Mouse (Mus musculus): ENCODE measurements around the gene Nupr1. TPM values are rescaled to one million over a fixed set of nuclear protein-coding genes. Genes with fewer than 3 reads are reported as not detected.

The Nupr1 gene
- polyA plus RNA-seq, 1 experiment from 2014 or later, result 9.5 TPM

DNA sequence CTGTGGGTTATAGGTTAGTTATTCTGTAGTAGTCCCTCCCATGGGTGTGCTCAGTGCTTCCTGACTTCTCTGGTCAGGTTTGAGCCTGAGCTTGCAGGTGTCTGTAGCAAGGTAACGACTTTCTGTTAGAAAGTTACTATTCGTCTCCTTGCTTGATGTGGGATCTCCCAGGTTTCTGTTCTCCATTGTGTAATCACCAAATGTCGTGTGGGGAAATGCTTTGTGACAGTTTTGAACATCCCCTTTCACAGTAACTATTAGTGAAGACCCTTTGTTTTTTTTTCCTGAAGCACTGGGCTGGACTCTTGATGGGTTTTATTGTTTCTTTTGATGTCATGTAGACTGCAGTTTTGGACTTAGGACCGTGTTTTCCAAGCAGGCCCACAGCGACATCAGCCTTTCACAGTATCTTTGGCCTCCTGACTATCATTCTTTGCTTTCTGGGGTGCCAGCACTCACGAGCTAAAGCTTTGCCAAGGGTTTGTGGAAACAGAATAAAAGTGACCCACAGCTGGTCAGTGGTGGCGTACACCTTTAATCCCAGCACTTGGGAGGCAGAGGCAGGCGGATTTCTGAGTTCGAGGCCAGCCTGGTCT, 36.9 kb upstream of the Nupr1 start:
- H3K9me3 ChIP-seq (replicated peaks; ENCODE audit: control insufficient read depth, low read length, poor library complexity, severe bottlenecking), result no peaks in the 10 kb centered on the region

DNA sequence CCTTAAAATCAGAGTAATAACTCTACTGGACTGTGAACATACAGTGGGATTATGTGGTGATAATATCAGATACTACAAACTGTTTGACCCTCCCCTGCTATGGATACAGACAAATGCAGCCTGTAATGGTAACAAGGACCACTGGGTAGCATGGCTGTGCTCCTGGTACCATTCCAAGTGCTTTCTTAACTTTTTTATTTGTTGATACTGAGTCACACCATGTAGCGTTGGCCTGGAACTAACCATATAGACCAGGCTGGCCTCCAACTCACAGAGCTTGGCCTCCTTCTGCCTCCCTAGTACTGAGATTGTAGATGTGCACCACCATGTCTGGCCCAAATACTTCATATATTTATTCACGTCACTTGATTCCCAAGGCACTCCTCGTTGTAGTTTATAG, 34.6 kb upstream of the Nupr1 start:
- H3K4me3 ChIP-seq (ENCODE audit: low read depth, low read length), result no peak overlapping the region
- over 99% methylated on average over 3 of the region's 3 CpGs for WGBS
- no peak overlapping the region for H3K27ac ChIP-seq (ENCODE audit: low read length)
- no peaks in the 10 kb centered on the region for H3K27me3 ChIP-seq (ENCODE audit: control insufficient read depth, insufficient read depth, low read depth, low read length)
- no peaks in the 10 kb centered on the region for H3K4me1 ChIP-seq (ENCODE audit: control insufficient read depth, insufficient read depth, low read length)
- H3K4me2 ChIP-seq (ENCODE audit: low read length), result no peak overlapping the region
- H3K36me3 ChIP-seq (ENCODE audit: control insufficient read depth, insufficient read depth, low read length), result peaks cover 17% of the 10 kb centered on the region
- H3K9me3 ChIP-seq (replicated peaks; ENCODE audit: control insufficient read depth, low read length, poor library complexity, severe bottlenecking), result no peaks in the 10 kb centered on the region
- no peak for ATAC-seq
- no peak overlapping the region for H3K9ac ChIP-seq (ENCODE audit: low read depth, low read length)

More for the DNA sequence above, 36.9 kb upstream of the Nupr1 start:
- no peak overlapping the region for H3K4me3 ChIP-seq (ENCODE audit: low read depth, low read length)
- no peak overlapping the region for H3K9ac ChIP-seq (ENCODE audit: low read depth, low read length)
- H3K36me3 ChIP-seq (ENCODE audit: control insufficient read depth, insufficient read depth, low read length), result peaks cover 26% of the 10 kb centered on the region
- H3K27me3 ChIP-seq (ENCODE audit: control insufficient read depth, insufficient read depth, low read depth, low read length), result no peaks in the 10 kb centered on the region
- 89% methylated on average over 9 of the region's 9 CpGs for WGBS
- ATAC-seq, result no peak
- H3K4me2 ChIP-seq (ENCODE audit: low read length), result no peak overlapping the region
- H3K27ac ChIP-seq (ENCODE audit: low read length), result no peak overlapping the region
- H3K4me1 ChIP-seq (ENCODE audit: control insufficient read depth, insufficient read depth, low read length), result no peaks in the 10 kb centered on the region

DNA sequence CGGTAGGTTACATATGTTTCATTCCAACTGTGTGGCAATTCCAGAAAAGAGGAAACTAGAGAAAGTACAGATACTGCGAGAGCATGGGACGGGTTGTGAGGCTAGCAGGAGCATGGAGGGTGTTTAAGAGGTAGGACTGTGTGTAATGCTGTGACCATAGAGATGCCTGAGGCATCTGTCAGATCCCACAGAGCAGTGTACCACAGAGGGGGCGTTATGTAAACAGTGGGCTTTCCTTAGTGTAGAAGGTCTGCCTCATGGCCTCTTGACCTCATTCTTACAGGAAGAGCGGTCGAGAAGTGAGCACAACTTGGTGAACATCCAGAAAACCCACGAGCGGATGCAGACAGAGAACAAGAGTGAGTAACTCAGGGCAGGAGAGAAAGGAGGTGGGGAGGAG, 33.0 kb upstream of the Nupr1 start:
- ATAC-seq, result no peak
- peaks cover 15% of the 10 kb centered on the region for H3K36me3 ChIP-seq (ENCODE audit: control insufficient read depth, insufficient read depth, low read length)
- H3K9ac ChIP-seq (ENCODE audit: low read depth, low read length), result no peak overlapping the region
- no peak overlapping the region for H3K4me3 ChIP-seq (ENCODE audit: low read depth, low read length)
- H3K4me2 ChIP-seq (ENCODE audit: low read length), result no peak overlapping the region
- 88% methylated on average over 8 of the region's 8 CpGs for WGBS
- no peaks in the 10 kb centered on the region for H3K4me1 ChIP-seq (ENCODE audit: control insufficient read depth, insufficient read depth, low read length)
- H3K9me3 ChIP-seq (replicated peaks; ENCODE audit: control insufficient read depth, low read length, poor library complexity, severe bottlenecking), result no peaks in the 10 kb centered on the region
- no peaks in the 10 kb centered on the region for H3K27me3 ChIP-seq (ENCODE audit: control insufficient read depth, insufficient read depth, low read depth, low read length)
- no peak overlapping the region for H3K27ac ChIP-seq (ENCODE audit: low read length)

DNA sequence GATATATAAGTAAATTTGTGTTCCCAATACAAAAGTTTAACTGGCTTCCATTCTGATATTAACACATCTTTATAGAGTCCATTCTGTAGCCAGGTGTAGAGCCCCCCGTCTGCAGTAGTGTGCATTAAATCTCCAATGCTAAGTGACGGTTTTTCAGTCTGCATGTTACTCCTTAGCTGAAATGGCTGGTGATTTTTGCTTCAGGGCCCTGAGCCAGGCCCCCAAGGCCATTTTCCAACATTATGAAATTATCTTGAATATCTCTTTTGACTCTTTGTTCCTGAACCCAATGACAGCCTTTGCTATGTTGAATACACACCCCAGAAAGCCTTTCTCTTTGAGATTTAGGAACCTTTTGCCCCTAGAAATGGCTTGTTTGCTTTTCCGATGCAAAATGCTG, 29.1 kb upstream of the Nupr1 start:
- Histone ChIP-seq H3K9me3 (replicated peaks; ENCODE audit: control insufficient read depth, low read length, poor library complexity, severe bottlenecking) (no peaks in the 10 kb centered on the region), H3K4me3 (ENCODE audit: low read depth, low read length) (no peak overlapping the region), H3K27ac (ENCODE audit: low read length) (no peak overlapping the region), H3K4me2 (ENCODE audit: low read length) (no peak overlapping the region), H3K36me3 (ENCODE audit: control insufficient read depth, insufficient read depth, low read length) (peaks cover 4% of the 10 kb centered on the region; the same call in 1 of the 2 replicates), H3K9ac (ENCODE audit: low read depth, low read length) (no peak overlapping the region), H3K27me3 (ENCODE audit: control insufficient read depth, insufficient read depth, low read depth, low read length) (no peaks in the 10 kb centered on the region), H3K4me1 (ENCODE audit: control insufficient read depth, insufficient read depth, low read length) (no peaks in the 10 kb centered on the region)
- 84% methylated on average over 3 of the region's 3 CpGs for WGBS
- ATAC-seq, result no peak

DNA sequence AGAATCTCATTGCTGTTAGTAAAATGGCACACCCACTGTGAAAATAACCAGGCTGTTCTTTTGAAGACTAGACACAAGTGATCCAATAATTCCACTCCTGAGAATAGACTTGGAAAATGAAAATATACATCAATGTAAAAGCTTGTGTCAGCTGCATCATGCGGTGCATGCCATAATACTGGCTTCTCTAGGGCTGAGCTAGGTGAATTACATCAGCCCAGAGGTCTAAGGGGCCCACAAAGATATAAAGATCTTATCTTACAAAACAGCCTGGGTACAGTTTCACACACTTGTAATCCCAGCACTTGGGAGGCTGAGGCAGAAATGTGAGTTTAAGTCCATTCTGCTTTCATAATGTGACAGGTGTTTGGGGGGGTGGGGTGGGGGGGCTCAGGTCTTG, 26.9 kb upstream of the Nupr1 start:
- H3K4me1 ChIP-seq (ENCODE audit: control insufficient read depth, insufficient read depth, low read length), result no peaks in the 10 kb centered on the region
- no peaks in the 10 kb centered on the region for H3K9me3 ChIP-seq (replicated peaks; ENCODE audit: control insufficient read depth, low read length, poor library complexity, severe bottlenecking)
- H3K36me3 ChIP-seq (ENCODE audit: control insufficient read depth, insufficient read depth, low read length), result no peaks in the 10 kb centered on the region
- no peak overlapping the region for H3K9ac ChIP-seq (ENCODE audit: low read depth, low read length)
- no peak overlapping the region for H3K27ac ChIP-seq (ENCODE audit: low read length)
- 97% methylated on average over 1 of the region's 1 CpGs for WGBS
- H3K4me2 ChIP-seq (ENCODE audit: low read length), result no peak overlapping the region
- H3K27me3 ChIP-seq (ENCODE audit: control insufficient read depth, insufficient read depth, low read depth, low read length), result no peaks in the 10 kb centered on the region
- no peak for ATAC-seq
- H3K4me3 ChIP-seq (ENCODE audit: low read depth, low read length), result no peak overlapping the region

DNA sequence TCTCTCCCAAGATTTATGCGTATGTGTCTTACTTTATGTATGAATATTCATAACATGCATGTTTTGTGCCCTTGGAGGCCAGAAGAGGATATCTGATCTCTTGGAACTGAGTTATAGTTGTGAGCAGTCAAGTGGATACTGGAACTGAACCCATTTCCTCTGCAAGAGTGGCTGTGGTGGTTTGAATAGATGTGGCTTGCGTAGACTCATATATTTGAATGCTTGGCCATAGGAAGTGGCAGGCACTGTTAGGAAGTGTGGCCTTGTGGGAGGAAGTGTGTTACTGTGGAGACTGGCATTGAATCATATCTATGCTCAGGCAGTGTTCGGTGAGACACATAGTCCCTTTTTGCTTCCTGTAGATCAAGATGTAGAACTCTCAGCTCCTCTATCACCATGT, 25.0 kb upstream of the Nupr1 start:
- Histone ChIP-seq H3K4me3 (ENCODE audit: low read depth, low read length) (no peak overlapping the region), H3K4me1 (ENCODE audit: control insufficient read depth, insufficient read depth, low read length) (no peaks in the 10 kb centered on the region), H3K9me3 (replicated peaks; ENCODE audit: control insufficient read depth, low read length, poor library complexity, severe bottlenecking) (no peaks in the 10 kb centered on the region), H3K27ac (ENCODE audit: low read length) (no peak overlapping the region), H3K9ac (ENCODE audit: low read depth, low read length) (no peak overlapping the region), H3K4me2 (ENCODE audit: low read length) (no peak overlapping the region), H3K27me3 (ENCODE audit: control insufficient read depth, insufficient read depth, low read depth, low read length) (no peaks in the 10 kb centered on the region), H3K36me3 (ENCODE audit: control insufficient read depth, insufficient read depth, low read length) (no peaks in the 10 kb centered on the region)
- no peak for ATAC-seq
- 96% methylated on average over 3 of the region's 3 CpGs for WGBS

DNA sequence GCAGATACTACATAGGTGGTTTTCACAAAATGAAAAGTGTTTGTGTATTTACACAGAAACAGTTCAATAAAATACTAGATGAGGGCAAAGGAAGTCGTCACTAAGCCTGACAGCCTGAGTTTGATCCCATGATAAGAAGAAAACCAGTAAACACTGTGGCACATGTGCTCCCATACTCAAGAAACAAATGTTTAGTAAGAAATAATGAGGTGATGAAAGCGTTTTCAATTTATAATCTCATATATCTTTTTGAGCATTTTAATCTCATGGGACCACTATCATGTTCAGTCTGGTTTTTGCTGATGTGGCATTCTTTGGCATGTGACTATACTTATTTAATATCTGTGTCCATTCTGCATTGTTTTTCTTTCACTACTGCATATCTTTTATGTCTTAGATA, 23.3 kb upstream of the Nupr1 start:
- Histone ChIP-seq H3K36me3 (ENCODE audit: control insufficient read depth, insufficient read depth, low read length) (no peaks in the 10 kb centered on the region), H3K9me3 (replicated peaks; ENCODE audit: control insufficient read depth, low read length, poor library complexity, severe bottlenecking) (no peaks in the 10 kb centered on the region), H3K27me3 (ENCODE audit: control insufficient read depth, insufficient read depth, low read depth, low read length) (no peaks in the 10 kb centered on the region), H3K4me3 (ENCODE audit: low read depth, low read length) (no peak overlapping the region), H3K9ac (ENCODE audit: low read depth, low read length) (no peak overlapping the region), H3K27ac (ENCODE audit: low read length) (no peak overlapping the region), H3K4me1 (ENCODE audit: control insufficient read depth, insufficient read depth, low read length) (peaks cover 8% of the 10 kb centered on the region), H3K4me2 (ENCODE audit: low read length) (no peak overlapping the region)
- no peak for ATAC-seq
- 91% methylated on average over 2 of the region's 2 CpGs for WGBS

DNA sequence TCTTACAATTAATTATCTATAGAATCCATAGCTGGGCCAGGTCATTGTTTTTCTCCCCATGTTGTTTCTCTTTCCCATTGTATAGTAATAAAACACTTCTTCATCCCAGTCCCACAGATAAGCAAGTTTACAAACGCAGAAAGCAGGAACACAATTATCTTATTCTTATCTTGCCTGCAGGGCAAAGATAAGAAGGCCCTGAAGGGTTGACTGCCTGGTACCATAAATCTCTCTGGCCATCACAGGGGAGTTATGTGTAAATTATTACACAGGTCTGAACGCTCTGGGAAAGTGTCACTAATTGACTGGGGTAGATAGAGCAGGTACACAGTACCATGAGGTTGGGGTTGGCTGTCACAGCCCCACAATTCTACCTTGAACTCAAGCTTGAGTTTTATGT, 20.2 kb upstream of the Nupr1 start:
- H3K4me2 ChIP-seq (ENCODE audit: low read length), result no peak overlapping the region
- H3K27ac ChIP-seq (ENCODE audit: low read length), result no peak overlapping the region
- H3K9ac ChIP-seq (ENCODE audit: low read depth, low read length), result no peak overlapping the region
- H3K4me1 ChIP-seq (ENCODE audit: control insufficient read depth, insufficient read depth, low read length), result peaks cover 11% of the 10 kb centered on the region
- no peaks in the 10 kb centered on the region for H3K27me3 ChIP-seq (ENCODE audit: control insufficient read depth, insufficient read depth, low read depth, low read length)
- ATAC-seq, result no peak
- H3K9me3 ChIP-seq (replicated peaks; ENCODE audit: control insufficient read depth, low read length, poor library complexity, severe bottlenecking), result no peaks in the 10 kb centered on the region
- 89% methylated on average over 2 of the region's 2 CpGs for WGBS
- no peaks in the 10 kb centered on the region for H3K36me3 ChIP-seq (ENCODE audit: control insufficient read depth, insufficient read depth, low read length)
- H3K4me3 ChIP-seq (ENCODE audit: low read depth, low read length), result no peak overlapping the region

DNA sequence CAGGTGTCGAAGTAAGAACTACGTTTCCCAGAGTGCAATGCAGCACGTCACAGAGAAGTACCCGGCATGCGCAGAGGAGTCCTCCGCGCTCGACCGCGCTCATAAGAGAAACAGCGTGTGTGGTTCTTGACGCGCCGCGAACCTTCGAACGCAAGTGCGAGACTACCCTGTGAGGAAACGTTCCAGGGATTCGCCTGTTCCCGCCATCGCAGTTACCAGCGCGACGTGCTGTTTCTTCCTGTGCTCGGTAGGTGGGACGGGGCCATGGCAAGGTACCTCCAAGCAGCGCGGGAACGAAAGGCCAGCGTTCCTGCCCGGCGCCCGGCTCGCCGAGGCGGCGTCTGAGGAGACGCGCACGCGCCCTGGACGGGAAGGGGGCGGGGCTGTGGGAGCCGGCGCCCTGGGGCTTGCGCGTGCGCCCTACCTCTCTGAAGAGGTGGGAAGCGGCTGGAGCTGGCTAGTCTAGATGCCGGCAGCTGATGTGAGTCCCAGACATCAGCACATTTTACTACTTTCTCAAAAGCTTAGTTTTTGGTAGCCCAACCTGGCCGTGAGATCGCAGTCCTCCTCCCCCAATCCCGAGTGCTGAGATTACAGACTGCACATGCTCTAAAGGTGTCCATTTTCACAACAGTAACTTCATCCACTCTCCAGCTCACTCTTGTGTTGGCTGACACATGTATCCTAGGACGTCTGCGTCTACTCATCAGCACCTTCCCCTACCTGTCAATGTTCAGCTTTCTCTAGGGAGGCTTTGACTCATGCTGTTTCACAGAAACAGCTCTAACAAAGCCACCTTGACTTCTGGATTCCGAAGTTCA, 18.8 kb upstream of the Nupr1 start, which contains the start of gene Sgf29:
TSS of gene Sgf29 (plus strand) at position 79 of the 821 bp plus-strand sequence.
- no peaks in the 10 kb centered on the region for H3K36me3 ChIP-seq (ENCODE audit: control insufficient read depth, insufficient read depth, low read length)
- peak within 1 kb of the TSS; percentile 64 for H3K4me2 ChIP-seq (ENCODE audit: low read length)
- ATAC-seq, result peak; percentile 99
- peak within 1 kb of the TSS; percentile 74 for H3K9ac ChIP-seq (ENCODE audit: low read depth, low read length)
- H3K9me3 ChIP-seq (replicated peaks; ENCODE audit: control insufficient read depth, low read length, poor library complexity, severe bottlenecking), result no peaks in the 10 kb centered on the region
- no peaks in the 10 kb centered on the region for H3K27me3 ChIP-seq (ENCODE audit: control insufficient read depth, insufficient read depth, low read depth, low read length)
- H3K4me3 ChIP-seq (ENCODE audit: low read depth, low read length), result peak within 1 kb of the TSS; percentile 69
- peak within 1 kb of the TSS; percentile 96 for H3K27ac ChIP-seq (ENCODE audit: low read length)
- 1% methylated on average over 57 of the region's 57 CpGs for WGBS
- H3K4me1 ChIP-seq (ENCODE audit: control insufficient read depth, insufficient read depth, low read length), result peaks cover 11% of the 10 kb centered on the region

All from midbrain, embryonic 16.5 days (tissue).